Mouse (Mus musculus) ovary, postnatal 10 days (tissue): ENCODE results near the gene Galc.

Source experiments
- DNase-seq: peaks from one replicate; pipeline ENCODE4 v3.0.0; 2022; ENCODE audit warnings: low spot score

The Galc gene

GRCm38 (mm10) chr12:98180807-98181206, 78.5 kb downstream of the Galc start:
- no peak for DNase-seq

DNA sequence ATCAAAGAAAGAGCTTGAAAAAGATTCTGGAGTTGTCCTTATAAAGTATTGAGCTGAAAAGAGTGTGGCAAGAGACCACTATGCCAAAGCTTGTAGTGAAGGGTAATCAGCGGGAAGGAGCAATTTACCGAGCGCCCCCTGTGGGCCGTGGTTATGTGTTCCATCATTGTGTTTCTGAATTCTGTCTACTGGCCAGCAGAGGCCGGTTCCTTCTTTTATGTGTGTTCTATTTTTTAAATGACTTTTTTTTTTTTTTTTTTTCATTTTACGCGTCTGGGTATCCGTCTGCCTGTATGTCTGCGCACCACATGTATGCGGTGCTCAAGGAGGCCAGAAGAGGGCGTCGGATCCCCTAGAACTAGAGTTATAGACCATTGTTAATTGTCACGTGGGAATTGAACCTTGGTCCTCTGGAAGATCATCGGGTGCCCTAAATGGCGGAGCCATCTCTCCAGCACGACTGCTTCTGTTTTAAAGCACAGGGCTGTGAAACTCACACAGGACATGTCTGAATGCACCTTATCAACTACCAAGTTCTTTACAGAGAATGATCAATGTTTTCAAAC, 78.9 kb downstream of the Galc start:
- no peak for DNase-seq

DNA sequence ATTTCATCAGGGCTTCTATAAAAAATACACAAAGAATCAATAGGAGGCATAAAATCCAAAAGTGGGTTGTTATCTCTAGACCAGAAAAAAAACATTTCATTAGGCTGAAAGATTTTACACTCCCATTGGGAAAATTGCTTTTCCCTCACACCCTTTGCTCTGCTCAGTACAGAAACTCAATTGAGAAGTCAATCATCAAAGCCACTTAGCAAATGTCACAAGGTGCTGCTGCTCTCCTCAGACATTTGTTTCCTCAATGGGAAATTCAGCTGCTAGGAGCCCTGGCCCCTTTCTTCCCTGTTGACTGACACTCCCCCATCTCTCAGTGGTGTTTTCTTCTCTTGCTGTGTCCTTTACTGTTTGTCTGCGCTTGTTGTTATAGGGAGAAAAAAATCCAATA, 79.8 kb downstream of the Galc start:
- DNase-seq: no peak

DNA sequence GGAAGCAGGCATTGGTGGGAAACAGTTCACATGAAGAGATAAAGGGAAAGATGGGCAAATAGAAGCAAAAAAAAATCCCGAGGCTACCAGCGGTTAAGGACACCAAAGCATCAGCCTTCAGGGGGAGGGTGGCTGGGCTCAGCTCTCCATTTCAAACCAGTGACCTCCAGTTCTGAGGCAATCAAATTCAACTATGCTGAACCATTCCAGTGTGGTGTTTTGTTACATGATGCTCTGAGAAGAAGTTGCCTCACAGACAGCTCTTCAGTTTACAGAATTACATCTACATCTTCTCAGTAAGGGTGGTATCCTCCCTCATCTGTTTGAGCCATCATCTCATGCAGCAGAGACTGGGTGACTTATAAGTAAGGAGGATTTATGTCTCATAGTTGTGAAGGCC, 82.6 kb downstream of the Galc start:
- no peak for DNase-seq

- no peak for DNase-seq
Observed at GRCm38 (mm10) chr12:98161901-98162300, 97.4 kb downstream of the Galc start.

DNA sequence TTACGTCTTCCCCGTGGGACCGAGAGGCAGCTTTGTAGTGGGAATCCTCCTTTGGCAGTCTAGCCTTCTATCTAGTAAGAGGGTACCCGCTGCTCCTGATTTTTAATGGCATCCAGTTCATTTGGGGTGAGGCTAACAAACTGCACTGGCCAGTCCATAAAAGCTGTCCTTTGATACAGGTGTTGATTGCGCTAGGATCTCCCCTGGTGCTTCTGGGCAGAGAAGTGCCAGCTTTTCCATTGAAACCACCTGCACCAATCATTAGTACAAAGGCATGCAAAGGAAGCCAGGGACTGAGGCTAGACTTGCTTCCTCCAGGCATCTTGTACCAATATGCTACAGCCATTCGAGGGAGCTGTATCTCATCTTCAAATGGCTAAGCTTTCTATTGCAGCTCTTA, 98.4 kb downstream of the Galc start:
- DNase-seq: no peak
